Mouse (Mus musculus): ENCODE data around the gene Stxbp3.

The Stxbp3 gene

DNA sequence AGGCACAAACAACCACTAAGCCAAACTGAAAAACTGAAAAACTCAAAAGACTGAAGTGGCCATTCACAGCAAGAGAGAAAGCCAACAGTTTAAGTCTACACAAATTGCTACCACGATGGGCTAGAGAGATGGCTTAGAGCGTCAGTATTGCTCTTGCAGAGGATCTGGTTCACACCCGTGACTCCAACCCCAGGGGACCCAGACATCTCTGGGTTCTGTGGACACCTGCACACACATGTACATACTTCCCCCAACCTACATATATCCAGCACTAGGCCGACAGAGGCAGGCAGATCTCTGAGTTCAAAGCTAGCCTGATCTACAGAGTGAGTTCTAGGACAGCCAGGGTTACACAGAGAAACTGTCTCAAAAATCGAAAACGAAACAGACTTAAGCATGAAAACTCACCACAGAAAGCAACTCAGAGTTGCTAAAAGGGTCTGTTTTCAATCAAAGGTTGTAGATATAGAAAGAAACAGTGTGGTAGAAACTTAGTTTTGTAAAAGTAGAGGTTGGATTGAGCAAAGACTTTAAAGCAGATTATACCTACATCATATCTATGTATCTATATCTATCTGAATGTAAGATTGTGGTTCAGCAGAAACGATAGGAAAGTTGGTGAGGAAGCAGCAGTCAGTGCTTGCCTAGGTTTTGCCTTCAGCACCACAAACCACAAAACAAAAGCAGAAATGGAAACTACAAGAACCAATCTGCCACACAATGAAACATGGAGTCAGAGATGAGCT lies 44.6 kb downstream of the Stxbp3 start:
- no peak for DNase-seq (ENCODE audit: low spot score)

DNA sequence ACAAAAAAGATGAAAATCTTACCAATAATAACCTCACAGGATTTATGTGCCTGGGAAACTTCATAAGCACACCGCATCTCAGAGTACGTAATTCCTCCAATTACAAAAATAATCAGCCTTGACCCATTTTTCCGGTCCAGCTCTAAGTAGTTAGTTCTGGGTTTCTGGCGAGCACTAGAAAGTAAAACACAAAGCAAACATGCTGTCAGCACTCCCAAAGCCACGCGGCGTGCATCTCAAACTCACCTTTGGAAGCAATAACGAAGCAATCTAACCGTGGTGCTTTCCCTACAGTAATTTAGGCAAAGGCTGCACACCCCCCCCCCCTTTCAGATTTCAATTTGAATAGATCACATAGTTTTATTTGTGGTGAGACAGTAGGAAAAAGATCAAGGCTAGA lies 45.5 kb downstream of the Stxbp3 start:
- DNase-seq (ENCODE audit: low spot score) = no peak

DNA sequence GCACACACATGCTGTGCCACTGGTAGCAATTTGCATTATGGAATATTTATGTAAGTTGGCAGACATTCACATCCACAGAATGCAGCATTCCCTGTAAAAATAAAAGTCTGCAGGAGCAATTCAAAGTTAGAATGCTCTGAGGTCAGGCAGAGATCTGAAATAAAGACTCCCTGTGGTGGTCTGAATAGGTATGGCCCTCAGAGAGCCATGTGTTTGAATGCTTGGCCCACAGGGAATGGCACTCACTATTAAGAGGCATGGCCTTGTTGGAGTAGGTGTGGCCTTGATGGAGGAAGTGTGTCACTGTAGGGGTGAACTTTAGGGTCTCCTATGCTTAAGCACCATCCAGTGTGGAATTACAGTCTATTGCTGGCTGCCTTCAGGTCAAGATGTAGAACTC lies 47.9 kb downstream of the Stxbp3 start:
- DNase-seq (ENCODE audit: low spot score) = no peak

DNA sequence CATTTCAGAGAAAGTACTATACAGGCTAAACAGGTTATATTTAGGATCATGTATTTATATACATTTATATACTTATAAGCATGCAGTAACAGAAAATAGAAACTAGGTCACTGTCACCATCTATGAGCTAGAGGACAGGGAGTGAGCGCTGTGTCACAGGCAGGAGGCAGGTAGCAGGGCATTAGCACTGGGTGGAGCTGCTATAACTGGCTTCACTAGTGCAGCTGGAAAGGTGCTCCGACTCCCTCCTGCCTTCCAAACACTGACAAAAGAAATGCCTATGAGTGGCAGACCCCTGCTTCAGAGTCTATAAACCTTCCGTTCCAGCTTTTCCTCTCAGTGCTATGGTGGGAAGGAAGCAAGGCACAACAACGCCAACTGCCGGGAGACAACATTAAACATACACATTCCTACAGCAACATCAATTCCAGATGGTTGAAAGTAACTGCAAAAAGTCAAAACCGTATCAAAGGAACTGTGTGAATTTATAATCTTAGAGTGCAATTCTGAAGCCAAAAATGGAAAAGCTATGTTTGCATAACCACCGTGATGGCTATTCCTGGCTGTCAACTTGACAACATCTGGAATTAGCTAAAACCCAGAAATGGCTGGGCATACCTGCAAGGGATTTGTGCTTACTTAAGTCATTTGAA lies 49.1 kb downstream of the Stxbp3 start:
- no peak for DNase-seq (ENCODE audit: low spot score)

DNA sequence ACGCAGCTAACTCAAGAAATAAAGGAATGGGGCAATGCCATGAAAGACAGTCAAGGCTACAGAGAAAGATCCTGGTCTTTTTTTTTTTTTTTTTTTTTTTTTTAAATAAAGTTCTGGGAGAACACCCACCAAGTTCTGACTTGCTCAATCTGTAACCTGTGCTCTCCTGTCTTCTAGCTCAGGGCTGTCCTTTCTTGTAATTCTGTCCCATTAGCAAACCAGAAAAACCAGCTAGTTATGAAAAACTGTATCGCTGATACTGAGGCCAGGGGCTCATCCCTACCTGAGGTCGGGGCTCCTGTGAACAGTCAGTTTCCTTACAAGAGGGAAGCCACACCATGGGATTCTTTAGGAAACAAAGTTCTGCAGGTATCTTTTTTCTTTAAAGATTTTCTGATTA lies 49.8 kb downstream of the Stxbp3 start:
- DNase-seq (ENCODE audit: low spot score) = no peak

DNA sequence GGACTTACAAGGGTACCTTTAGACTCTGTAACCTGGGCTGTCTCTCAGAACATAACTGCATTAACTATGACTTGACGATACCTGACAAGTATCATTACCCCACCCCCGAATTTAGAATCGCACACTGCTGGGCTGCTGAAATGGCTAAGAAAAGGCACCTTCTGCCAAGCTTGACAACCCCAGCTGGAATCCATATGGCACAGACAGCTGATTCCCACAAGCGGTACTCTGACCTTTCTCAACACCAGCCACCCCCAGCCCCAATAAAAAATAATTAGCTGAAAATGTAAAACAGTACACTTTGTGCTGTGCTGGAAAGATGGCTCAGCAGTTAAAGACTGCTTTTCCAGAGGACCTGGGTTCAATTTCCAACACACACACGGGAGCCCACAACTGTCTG lies 51.0 kb downstream of the Stxbp3 start:
- no peak for DNase-seq (ENCODE audit: low spot score)

DNA sequence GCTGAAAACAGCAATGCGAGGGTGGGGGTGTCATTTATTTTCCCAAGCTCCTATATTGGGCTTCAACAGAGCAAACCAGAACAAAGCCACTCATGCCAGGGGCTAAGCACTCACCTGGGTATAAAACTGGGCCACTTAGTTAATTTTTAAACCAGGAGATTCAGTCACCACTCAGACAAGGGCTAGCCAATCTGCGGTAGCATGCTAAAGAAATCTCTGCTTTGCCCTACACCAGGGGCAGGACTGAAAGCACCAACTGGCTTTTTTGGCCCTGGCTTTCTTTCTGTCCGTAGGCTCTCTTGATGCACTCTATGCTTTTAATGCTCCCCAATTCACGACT lies 51.9 kb downstream of the Stxbp3 start:
- DNase-seq (ENCODE audit: low spot score) = no peak

DNA sequence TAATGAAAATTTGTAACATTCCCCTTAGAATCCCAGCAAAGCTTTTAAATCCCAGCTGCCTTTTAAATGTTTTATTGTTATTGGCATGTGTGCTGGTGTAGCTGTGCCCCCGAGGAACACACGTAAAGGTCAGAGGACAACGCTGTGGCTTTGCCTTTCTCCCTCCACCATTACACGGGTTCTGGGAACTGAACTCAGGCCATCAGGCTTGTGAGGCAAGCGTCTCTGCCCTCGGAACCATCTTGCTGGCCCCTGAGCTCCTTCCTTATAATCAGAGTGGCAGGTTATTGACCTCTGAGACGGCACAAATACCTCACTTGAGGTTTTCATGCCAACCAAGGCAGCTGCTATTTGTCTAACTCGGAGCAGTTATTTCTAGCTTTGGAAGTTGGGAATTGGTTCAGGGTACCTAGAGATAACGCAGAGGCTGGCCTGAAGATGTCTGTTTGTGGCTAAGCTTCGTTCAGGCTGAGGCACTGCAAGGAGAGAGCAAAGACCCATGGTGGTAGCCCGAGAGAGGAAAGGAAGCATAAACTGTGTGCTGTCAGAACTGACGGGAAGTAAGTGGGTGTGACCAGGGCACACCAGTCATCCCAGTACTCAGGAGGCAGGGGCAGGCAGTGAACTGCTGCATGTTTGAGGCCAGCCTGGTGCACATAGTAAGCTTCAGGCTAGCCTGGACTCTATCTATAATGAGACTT lies 52.4 kb downstream of the Stxbp3 start:
- no peak for DNase-seq (ENCODE audit: low spot score)

DNA sequence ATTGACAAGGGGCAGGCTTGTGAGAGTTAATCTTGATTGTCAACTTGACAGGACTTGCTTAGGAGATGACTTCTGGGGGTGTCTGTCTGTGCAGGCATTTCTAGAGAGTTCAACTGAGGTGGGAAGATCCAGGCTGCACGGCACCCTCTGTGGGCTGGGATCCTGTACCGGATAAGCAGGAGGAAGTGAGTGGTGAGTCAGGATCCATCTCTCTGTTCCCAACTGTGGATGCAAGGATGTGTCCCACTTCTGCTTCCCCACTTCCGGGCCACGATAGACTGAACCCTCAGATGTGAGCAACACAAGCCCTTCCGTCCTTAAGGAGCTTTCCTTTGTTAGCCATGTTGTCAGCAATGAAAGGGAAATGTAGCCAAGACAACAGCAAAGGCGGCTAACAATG lies 53.8 kb downstream of the Stxbp3 start:
- DNase-seq (ENCODE audit: low spot score) = no peak

DNA sequence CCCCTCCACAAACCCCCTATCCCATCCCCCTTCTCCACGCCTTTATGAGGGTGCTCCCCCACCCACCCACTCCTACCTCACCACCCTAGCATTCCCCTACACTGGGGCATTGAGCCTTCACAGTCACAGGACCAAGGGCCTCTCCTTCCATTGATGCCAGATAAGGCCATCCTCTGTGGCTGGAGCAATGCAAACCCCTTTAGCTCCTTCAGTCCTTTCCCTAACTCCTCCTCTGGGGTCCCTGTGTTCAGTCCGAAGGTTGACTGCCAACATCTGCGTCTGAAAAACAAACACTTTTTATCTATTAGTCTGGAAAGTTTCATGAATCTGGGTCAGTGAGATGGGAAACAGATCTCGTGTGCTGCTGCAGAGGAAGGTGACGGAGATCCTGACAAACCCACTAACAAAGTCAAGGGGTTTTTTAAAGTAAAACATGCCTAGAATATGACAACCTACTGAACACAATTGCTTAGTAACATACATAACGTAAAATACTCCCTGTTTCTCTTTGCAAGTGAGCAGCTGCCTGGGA lies 57.9 kb downstream of the Stxbp3 start:
- no peak for DNase-seq (ENCODE audit: low spot score)

DNA sequence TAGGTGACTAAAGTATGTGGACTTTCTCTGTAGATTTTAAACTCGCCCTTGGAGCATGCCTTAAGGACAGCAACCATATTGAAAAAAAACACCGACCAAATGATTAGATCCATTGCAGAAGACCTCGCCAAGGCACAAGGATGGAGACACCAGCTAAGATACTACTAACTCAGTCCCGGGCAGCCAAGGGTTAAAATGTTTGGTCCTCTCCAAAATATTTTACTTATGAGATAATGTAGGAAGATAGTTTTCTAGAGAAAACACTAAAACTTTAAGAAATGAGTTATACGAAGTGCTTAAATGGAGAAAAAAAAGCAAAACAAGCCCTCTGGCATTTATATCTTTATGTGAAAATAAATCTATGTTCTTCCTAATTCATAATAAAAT lies 58.4 kb downstream of the Stxbp3 start:
- no peak for DNase-seq (ENCODE audit: low spot score)

DNA sequence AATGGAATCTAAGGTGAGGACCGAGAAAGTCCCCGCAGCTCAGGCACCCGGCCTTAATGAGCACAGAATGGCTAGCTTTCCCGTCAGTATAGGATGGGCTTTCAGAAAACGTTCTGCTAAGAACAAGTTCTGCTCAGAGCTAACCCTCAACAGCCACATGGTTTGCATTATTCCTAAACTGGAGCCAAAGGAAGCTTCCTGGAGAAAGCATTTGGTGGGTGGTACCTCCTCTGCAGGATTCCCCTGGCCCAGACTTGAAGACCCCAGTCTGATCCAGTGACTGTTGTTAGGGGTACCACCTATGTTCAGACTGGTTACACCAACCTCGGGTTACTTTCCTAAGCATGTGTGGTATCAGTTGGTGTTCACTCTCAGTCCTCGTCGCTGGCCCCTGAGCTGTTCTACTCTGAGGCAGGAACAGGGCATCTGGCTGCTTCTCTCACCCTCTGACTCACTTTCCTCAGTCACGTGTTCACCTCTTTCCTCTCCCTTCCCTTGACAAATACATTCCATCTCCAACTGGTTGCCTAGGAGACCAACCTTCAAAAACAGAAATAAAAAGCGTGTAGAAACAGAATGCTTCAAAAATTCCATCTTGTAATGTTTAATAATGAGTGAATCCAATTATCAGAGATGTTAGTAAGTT lies 59.0 kb downstream of the Stxbp3 start:
- DNase-seq (ENCODE audit: low spot score) = no peak

DNA sequence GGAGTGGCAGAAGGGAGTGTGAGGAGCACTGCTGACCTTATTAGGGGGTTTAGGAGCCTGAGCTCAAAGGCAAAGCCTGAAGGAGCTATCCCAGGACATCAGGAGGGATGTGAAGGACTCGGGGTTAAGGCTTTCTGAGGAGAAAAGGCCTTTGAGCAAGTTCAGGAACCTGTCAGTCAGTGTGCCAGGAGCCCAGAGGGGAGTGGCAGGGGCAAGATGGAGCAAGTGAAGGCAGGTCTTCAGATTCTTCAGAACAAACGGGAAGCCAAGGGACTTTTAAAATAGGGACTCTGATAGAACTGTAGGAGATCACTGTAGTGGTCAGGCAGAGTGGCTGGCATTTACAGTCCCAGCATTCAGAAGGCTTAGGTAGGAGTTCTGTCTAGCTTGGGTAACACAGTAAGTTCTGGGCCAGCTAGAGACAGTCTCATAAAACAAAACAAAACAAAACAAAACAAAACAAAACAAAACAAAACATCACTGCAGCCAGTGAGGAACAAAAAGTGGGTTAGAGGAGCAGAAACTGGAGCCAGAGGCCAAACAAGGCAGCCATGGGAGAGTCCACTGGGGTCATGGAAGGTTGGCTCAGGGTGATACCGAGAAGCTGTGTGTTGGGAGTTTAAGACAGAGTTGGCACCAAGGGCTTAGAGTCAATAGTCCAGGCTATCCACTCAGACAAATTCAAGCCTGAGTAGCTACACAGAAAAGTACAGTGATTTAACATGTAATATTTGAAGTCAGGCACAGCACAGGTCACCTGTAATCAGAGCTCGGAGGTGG lies 61.4 kb downstream of the Stxbp3 start:
- DNase-seq (ENCODE audit: low spot score) = no peak

DNA sequence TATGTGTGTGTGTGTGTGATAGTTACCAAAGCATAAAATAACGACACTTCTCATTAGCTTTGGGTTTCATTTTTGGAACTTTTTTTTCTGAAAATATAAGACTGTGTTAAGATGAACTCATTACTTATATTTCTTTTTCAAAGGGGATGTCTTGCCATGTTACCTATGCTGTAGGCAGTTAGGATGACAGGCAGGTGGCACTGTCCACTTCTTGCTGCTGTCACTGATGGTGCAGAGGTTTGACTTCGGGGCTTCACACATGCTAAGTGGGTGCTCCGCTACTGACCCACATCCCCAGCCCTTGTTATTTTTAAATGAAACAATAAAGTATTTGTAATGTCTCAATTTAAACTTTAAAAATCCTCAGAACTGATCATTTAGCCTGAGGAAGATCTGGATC lies 67.5 kb downstream of the Stxbp3 start:
- no peak for DNase-seq (ENCODE audit: low spot score)

DNA sequence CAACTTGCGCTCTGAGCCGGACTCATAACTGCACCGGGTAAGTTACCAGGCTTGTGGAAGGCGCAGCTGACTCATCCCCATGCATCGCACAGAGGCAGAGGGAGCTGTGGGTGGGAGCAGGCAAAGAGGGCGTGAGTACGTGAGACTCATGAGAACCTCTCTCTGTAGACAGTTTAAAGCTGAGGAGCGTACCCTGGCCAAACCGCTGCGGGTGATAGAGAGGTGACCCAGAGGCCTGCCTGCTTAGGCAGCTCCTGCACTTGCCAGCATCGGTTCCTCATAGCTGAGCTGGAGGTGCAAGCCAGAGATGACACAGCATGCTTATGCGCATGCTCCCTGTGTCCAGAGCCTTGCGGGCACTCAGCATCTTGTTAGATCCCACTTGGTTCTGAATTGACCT lies 68.1 kb downstream of the Stxbp3 start:
- no peak for DNase-seq (ENCODE audit: low spot score)

DNA sequence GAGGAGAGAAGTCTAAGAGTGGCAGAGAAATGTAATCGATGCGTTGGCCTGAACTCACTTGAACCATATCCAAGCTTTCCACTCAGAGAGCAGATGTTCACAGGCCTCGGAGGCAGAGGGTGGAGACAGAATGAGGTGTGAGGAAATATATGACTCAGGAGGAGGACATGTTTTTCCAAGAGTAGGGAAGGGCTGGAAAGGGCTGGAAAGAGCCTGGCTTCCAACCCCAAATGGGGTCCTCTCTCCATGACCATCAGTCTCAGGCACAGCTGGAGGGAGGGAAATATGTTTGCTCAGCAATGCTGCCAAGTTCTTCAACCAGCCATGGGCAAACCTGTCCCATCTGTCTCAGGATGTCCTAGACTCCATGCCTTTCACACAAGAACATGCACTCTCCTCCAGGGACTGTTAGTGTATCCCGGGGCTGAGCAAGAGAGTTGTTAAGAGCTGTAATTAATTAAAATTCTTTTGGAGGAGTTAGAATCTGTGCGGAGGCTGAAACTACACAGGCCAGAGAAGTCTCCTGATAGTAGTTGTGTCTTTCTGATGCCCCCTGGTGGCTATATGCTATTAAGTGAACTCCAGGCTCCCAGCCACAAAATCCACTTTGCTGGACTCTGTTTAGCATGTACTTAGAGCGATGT lies 69.5 kb downstream of the Stxbp3 start:
- DNase-seq (ENCODE audit: low spot score) = peak; percentile 63

DNA sequence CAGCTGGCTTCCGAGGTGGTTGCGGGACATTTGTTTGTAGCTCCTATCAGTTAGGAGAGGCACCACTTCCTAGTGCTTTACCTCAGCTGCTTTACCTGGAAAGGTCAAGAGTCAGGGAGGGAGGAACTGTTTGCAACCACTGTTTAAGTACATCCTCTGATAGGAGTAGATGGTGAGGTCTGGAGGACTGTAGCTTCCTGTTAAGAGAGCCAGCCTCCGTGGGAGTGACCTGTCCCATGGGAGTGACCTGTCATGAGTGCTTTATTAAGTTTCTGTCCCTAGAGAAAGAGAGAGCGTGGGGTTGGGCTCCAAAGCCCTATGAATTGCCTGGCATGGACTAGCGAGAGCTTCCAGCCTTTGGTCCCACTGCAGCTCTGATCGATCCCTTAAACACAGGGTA lies 70.8 kb downstream of the Stxbp3 start:
- DNase-seq (ENCODE audit: low spot score) = no peak

DNA sequence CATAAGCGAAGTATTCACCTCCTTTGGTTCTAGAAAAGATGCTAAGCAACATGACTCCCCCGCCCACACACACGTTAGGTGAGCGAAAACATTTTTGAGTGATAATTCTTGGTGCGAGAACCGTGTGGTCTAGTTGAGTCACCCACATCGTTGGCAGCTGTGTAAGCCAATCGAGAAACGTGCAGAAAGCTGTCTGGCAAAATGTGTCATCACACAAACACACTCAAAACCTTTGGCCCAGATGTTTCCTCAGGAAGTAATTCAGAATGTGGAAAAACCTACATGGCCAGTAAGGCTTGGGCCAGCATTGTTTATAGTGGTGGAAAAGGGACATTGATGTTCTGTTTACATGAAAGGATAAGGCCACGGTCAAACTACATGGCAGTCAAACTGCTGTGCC lies 72.9 kb downstream of the Stxbp3 start:
- DNase-seq (ENCODE audit: low spot score) = no peak

DNA sequence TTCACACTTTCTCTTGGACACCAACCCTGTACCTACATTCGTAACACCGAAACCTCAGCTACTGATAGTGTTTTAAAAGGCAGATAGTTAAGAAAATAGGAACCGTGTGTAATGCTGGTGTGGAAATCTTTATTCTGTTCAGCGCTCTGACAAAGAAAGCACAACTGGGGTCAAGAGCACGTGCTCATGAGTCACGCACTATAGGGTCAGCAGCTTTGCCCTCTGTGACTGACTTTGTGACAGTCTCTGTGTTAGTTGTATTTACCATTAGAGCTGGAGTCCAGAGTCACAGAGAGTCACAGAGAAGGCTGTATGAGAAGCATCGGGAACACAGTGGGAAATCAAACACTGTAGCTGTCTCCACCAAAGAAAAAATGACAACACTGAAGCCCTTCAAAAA lies 73.4 kb downstream of the Stxbp3 start:
- DNase-seq (ENCODE audit: low spot score) = no peak

DNA sequence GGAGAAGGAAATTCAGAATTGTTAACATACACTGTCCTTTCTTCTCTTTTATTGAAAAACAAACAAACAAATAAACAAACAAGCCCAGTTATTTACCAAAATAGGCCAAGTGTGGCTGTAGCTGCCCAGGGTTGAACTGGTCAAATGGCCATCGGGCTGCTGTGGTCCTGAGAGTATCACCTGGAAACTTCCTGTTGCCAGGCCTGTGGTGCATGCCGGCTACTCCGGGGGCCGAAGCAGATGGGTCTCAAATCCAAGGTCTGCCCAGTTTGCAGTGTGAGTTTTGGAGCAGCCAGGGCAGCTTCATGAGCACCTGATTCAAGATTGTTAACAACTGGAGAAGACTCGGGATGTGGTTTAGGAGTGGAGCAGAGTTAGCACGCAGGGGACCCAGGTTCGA lies 74.8 kb downstream of the Stxbp3 start:
- DNase-seq (ENCODE audit: low spot score) = no peak

DNA sequence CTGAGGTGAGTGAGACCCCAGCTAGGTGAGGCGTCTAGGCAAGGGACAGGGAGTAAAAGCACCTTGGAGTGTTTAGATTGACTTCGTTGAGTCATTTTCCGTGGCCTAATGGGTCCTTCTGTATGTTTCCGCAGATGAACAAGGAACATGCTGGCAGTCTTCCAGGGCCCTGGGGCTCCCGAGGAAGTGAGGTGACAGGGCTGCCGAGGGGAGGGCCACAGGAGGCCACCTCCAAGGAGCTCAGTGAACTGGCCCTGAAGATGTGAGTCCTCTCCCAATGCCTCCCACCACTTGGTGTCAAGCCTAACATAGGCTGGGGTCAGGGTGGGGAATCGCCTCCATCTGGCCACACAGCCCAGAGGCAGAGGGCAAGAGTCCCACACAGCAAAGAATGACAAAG lies 75.3 kb downstream of the Stxbp3 start:
- no peak for DNase-seq (ENCODE audit: low spot score)

DNA sequence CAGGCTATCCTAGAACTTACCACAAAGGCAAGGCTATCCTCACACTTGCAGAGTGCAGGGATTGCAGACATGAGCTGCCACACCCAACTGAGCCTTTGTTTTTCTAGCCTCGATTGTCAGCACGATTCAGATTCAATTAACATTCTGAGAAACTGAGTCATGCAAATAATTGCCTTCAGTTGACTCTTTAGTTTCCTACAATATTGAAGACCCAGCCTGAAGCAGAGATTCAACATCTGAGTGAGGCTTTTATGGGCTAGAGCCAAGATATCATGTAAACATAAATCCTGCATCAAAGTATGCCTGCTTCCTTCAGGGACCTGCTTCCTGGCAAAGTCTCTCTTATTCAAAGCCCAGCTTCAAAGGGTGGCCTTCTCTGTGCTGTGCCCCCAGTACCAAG lies 76.6 kb downstream of the Stxbp3 start:
- DNase-seq (ENCODE audit: low spot score) = no peak

Data from ovary, postnatal 14 days (tissue).